Mouse (Mus musculus) hindbrain, embryonic 16.5 days (tissue): ENCODE measurements at regions not wholly inside any gene's neighbourhood (a gene's known extent, or its start where the extent isn't known, plus 50 kb on each side); places are given as distances from the start of the nearest gene placed in this dataset.

Source experiments
- ATAC-seq: fragments of 200-750 bp; cut with Nextera tagmentation; 2 replicates; pipeline ENCODE4 v1.8.0; 2017; ENCODE audit warnings: moderate TSS enrichment, moderate library complexity
- H3K27ac ChIP-seq: fragments of 300-500 bp; sonication (generic); 2 replicates; pipeline ENCODE4 v1.5.1; 2014; ENCODE audit warnings: low read depth, mild to moderate bottlenecking, control low read depth, low read length, moderate library complexity
- H3K27me3 ChIP-seq: fragments of 300-500 bp; sonication (generic); replicated peaks from 2 replicates; pipeline ENCODE4 v1.6.1; 2014; ENCODE audit warnings: low read length; ENCODE audit not compliant: control insufficient read depth, insufficient read depth
- H3K36me3 ChIP-seq: fragments of 300-500 bp; sonication (generic); 2 replicates; pipeline ENCODE4 v1.6.1; 2014; ENCODE audit warnings: mild to moderate bottlenecking, low read length, moderate library complexity, mixed read lengths; ENCODE audit not compliant: control insufficient read depth, insufficient read depth
- H3K4me1 ChIP-seq: fragments of 300-500 bp; sonication (generic); 2 replicates; pipeline ENCODE4 v1.6.1; 2014; ENCODE audit warnings: low read depth, low read length; ENCODE audit not compliant: control insufficient read depth, insufficient read depth
- H3K4me2 ChIP-seq: fragments of 300-500 bp; sonication (generic); 2 replicates; pipeline ENCODE4 v1.6.1; 2014; ENCODE audit warnings: mild to moderate bottlenecking, low read length, control low read depth, moderate library complexity
- H3K4me3 ChIP-seq: fragments of 300-500 bp; sonication (generic); 2 replicates; pipeline ENCODE4 v1.5.1; 2014; ENCODE audit warnings: mild to moderate bottlenecking, low read length, control low read depth, moderate library complexity
- H3K9ac ChIP-seq: fragments of 300-500 bp; sonication (generic); 2 replicates; pipeline ENCODE4 v1.6.1; 2014; ENCODE audit warnings: low read depth, mild to moderate bottlenecking, control low read depth, low read length, moderate library complexity
- H3K9me3 ChIP-seq: fragments of 300-500 bp; sonication (generic); 2 replicates; pipeline ENCODE4 v1.6.1; 2014; ENCODE audit warnings: mild to moderate bottlenecking, low read length, moderate library complexity; ENCODE audit not compliant: control insufficient read depth
- WGBS: fragments of 180-500 bp; shearing (Covaris S2); extraction: QIAGEN DNeasy Blood & Tissue Kit; methylation state at CpG from one replicate; pipeline ENCODE4 v1.1.7; 2014; 5-methylcytosine and 5-hydroxymethylcytosine counted together

GRCm38 (mm10) chr14:81957234-81957633, 1973.4 kb downstream of the Olfm4 start:
- no peaks in the 10 kb centered on the region for H3K27me3 ChIP-seq
- ATAC-seq: no peak
- H3K27ac ChIP-seq: no peak overlapping the region
- H3K9ac ChIP-seq: no peak overlapping the region
- H3K4me1 ChIP-seq: no peaks in the 10 kb centered on the region
- H3K4me2 ChIP-seq: no peak overlapping the region
- no peaks in the 10 kb centered on the region for H3K9me3 ChIP-seq
- no peaks in the 10 kb centered on the region for H3K36me3 ChIP-seq
- no peak overlapping the region for H3K4me3 ChIP-seq

DNA sequence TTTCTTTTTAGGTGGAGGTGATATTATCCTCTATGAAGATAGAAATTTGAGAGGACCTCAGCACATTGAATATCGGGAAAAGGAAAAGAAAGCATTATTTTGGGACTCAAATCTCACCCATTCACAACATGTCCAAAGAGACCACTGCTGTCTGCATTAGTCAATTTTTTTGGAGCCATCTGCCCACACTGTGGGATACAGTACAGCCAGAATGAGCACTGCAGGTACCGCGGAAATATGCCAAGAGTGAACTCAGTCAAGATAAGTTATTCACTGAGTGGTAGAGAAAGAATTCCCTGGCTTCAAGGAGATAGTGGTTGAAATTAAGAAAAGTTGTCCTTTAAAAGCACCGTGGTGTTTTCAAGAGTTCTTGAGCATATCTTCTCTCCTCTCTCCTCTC, 2003.9 kb downstream of the Olfm4 start:
- Histone ChIP-seq H3K9me3 (no peaks in the 10 kb centered on the region), H3K4me3 (no peak overlapping the region), H3K27me3 (no peaks in the 10 kb centered on the region), H3K36me3 (no peaks in the 10 kb centered on the region), H3K9ac (no peak overlapping the region), H3K4me1 (no peaks in the 10 kb centered on the region), H3K4me2 (no peak overlapping the region), H3K27ac (no peak overlapping the region)
- peak; percentile 72; the same call in 1 of the 2 replicates for ATAC-seq
- WGBS: 75% methylated on average over 4 of the region's 4 CpGs

DNA sequence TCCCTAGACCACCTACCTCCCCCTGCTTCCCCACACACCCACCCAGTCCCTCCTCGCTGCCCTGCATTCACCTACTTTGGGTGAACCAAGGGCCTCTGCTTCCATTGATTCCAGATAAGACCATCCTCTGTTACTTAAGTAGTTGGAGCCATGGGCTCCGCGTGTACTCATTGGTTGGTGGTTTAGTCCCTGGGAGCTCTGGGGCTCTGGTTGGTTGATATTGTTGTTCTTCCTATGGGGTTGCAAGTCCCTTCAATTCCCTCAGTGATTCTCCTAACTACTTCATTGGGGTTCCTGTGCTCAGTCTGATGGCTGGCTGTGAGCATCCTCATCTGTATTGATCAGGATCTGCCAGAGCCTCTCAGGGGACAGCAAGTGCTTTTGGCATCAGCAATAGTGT, 2004.5 kb downstream of the Olfm4 start:
- Histone ChIP-seq H3K27me3 (no peaks in the 10 kb centered on the region), H3K4me2 (no peak overlapping the region), H3K4me1 (no peaks in the 10 kb centered on the region), H3K36me3 (no peaks in the 10 kb centered on the region), H3K27ac (no peak overlapping the region), H3K9ac (no peak overlapping the region), H3K9me3 (no peaks in the 10 kb centered on the region), H3K4me3 (no peak overlapping the region)
- ATAC-seq: no peak
- WGBS: 92% methylated on average over 3 of the region's 3 CpGs

DNA sequence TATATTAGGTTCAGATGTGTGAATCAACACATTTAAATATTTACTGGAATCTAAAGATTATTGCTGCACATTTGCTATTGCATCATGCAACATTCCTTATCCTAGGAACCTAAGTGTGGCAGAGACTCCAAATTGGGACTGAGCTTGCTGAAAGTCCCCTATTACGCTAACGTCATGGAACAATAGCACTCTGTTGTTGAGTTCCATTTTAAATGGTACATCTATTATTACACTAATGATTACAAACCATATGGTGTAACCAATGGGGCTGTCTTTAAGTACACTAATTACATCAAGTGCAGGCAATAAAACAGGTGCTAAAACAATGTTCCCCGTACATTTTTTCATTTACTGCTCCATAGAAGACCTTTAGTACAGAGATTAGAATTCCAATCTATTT, 2018.9 kb downstream of the Olfm4 start:
- no peak for ATAC-seq
- Histone ChIP-seq H3K4me1 (no peaks in the 10 kb centered on the region), H3K4me2 (no peak overlapping the region), H3K27ac (no peak overlapping the region), H3K36me3 (no peaks in the 10 kb centered on the region), H3K4me3 (no peak overlapping the region), H3K27me3 (no peaks in the 10 kb centered on the region), H3K9ac (no peak overlapping the region), H3K9me3 (no peaks in the 10 kb centered on the region)
- 66% methylated on average over 3 of the region's 3 CpGs for WGBS

- 79% methylated on average over 1 of the region's 1 CpGs for WGBS
- Histone ChIP-seq H3K4me2 (no peak overlapping the region), H3K9ac (no peak overlapping the region), H3K9me3 (no peaks in the 10 kb centered on the region), H3K4me3 (no peak overlapping the region), H3K36me3 (no peaks in the 10 kb centered on the region), H3K27ac (no peak overlapping the region), H3K27me3 (no peaks in the 10 kb centered on the region), H3K4me1 (no peaks in the 10 kb centered on the region)
- no peak for ATAC-seq
Observed at GRCm38 (mm10) chr14:82014726-82015125, 2030.8 kb downstream of the Olfm4 start.
